Mouse (Mus musculus): ENCODE results near the gene Fam229a. TPM values are rescaled to one million over a fixed set of nuclear protein-coding genes. Genes with fewer than 3 reads are reported as not detected.
"Not testable (repeated sequence)": the region's sequence is repeated elsewhere in the genome, so short reads cannot be mapped to it uniquely, and the experiment has no call there.

The Fam229a gene
- polyA plus RNA-seq (2015; fragmentation: Nextera tagmentation; extraction: Ambion mirVana) = not detected in 2 replicates

DNA sequence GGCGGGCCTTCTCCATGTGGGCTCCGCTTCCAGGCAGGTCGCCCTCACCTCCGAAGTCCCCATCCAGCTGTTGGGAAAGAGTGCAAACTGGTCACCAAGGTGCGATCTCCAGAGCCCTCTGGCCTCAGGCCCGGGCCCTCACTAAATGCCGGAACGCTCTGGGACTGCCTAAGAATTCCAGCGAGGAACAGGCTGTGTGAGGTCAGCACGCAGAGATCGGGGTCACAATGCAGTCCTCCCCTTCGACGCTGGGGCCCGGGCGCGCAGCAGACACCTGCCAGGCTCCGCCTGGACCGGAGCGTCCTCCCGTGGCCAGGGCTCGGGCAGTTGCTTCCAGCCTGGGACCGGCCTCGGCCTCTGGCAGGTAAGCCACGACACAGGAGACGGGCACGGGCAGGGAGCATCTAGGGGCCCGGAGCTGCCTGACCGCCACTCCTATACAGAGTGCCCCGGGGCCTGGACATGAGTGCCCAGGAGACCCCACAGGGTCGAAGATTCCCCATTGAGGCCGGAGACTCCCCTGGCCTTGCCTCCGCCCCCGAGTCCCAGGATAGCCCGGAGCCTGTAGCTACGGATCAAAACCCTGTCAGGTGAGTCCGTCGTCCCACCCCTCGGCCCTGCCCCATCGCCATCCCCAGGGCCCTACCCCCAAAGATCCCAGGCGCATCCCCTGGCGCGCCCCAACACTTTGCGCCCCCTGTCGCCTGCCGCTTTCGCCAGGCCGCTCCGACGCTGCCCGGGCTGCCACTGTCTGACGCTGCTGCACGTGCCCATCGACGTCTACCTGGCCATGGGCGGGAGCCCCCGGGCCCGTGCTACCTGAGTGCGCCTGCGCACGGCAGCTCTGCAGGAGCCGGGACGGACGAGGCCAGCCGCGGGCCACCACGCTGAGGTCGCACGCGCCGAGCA lies at the start of gene Fam229a, which contains the start of gene Tssk3:
Fam229a (plus strand) TSS at position 219 of the 909 bp plus-strand sequence.
Tssk3 (minus strand) TSS at position 51 of the 909 bp plus-strand sequence.
- peaks cover 33% of the 10 kb centered on the region for H3K36me3 ChIP-seq
- H3K4me3 ChIP-seq = peak within 1 kb of the TSS; percentile 33
- no peaks in the 10 kb centered on the region for H3K9me3 ChIP-seq
- H3K4me1 ChIP-seq = peaks cover 24% of the 10 kb centered on the region
- 4% methylated on average over 70 of the region's 70 CpGs for WGBS
- H3K27me3 ChIP-seq = peaks cover 30% of the 10 kb centered on the region
- H3K4me2 ChIP-seq = peak within 1 kb of the TSS; percentile 77
- no peak within 1 kb of the TSS for H3K27ac ChIP-seq
- peak within 1 kb of the TSS; percentile 28; the same call in 1 of the 2 replicates for H3K9ac ChIP-seq
- ATAC-seq (ENCODE audit: insufficient number of reproducible peaks, low FRiP score, low TSS enrichment, low read depth) = peak; percentile 68; the same call in 1 of the 2 replicates

DNA sequence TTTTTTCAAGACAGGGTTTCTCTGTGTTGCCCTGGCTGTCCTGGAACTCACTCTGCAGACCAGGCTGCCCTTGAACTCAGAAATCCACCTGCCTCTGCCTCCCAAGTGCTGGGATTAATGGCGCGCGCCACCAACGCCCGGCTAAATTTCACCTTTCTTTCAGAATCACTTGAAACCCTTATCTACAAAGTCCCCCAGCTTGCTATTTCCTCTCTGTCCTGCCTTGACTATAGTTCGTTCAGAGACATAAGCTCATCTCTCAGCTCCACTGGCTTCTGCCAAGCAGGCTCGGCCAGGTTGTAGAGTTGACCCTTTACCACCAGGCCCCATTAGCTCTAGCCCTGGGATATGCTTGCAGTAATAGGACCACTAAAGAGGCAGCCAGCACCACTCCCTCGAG lies 43.6 kb upstream of the Fam229a start:
- no peak overlapping the region for H3K9ac ChIP-seq
- H3K27ac ChIP-seq = no peak overlapping the region
- H3K27me3 ChIP-seq = peaks cover 11% of the 10 kb centered on the region
- 83% methylated on average over 8 of the region's 8 CpGs for WGBS
- no peaks in the 10 kb centered on the region for H3K9me3 ChIP-seq
- H3K4me3 ChIP-seq = no peak overlapping the region
- no peak overlapping the region for H3K4me2 ChIP-seq
- no peaks in the 10 kb centered on the region for H3K4me1 ChIP-seq
- no peaks in the 10 kb centered on the region for H3K36me3 ChIP-seq
- ATAC-seq (ENCODE audit: insufficient number of reproducible peaks, low FRiP score, low TSS enrichment, low read depth) = no peak

DNA sequence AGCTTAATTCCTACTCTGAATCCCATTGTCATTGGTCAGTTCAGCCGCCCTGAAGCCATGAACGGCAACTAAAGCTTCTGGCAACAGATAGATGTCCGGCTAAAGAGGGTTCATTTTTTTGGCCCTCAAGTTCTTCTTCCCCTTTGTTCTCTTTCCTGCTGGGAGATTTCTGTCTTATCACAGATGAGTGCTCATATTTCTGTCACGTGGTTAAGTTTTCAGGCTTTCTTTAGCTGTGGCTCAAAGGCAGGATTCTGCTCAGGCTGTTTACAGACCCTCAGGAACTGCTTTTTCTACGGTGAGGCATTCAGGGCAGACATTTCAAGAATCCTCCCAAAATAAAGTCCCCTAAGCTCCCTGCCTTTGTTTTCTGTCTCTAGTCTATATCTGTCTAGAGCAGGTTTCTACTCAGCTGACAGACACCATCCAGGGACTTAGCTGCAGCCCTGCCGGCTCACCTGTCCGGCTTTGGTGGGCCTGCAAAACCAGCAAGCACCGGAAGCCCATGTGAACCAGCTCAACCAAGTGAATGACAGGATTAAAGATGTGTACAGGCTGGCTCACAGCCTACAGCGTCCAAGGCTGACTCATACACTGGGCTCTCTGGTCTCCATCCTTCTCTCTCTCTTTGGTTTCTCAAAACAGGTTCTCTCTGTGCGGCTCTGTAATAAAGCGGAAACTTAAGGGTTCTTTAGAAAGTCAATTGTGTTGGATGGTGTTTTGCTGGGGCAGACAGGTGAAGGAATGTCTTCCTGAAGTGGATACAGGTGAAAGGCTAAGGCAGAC lies 43.0 kb upstream of the Fam229a start:
- Histone ChIP-seq H3K27me3 (peaks cover 5% of the 10 kb centered on the region), H3K4me2 (no peak overlapping the region), H3K9me3 (no peaks in the 10 kb centered on the region), H3K36me3 (no peaks in the 10 kb centered on the region), H3K27ac (no peak overlapping the region), H3K9ac (no peak overlapping the region), H3K4me1 (no peaks in the 10 kb centered on the region), H3K4me3 (no peak overlapping the region)
- ATAC-seq (ENCODE audit: insufficient number of reproducible peaks, low FRiP score, low TSS enrichment, low read depth) = no peak
- 83% methylated on average over 11 of the region's 11 CpGs for WGBS

DNA sequence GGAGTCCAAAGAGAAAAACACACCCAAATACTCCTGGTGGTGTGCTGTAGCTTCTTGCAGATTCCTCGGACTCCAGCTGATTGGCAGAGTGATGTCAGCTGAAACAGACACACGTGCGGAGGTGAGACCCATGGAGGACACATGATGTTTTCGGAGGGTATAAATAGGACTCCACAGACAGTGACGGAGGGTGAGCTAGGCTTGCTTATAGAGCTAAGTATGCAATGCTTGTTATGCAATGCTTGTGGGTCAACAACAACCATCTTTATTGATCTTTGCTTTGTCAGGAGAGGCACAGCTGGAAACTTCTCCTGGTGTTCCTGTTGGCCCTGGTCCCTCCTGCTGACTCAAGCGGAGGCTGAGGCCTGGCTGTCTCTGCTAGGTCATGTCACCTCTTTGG lies 42.3 kb upstream of the Fam229a start:
- no peaks in the 10 kb centered on the region for H3K4me1 ChIP-seq
- no peak overlapping the region for H3K9ac ChIP-seq
- no peak for ATAC-seq (ENCODE audit: insufficient number of reproducible peaks, low FRiP score, low TSS enrichment, low read depth)
- WGBS = 83% methylated on average over 6 of the region's 6 CpGs
- H3K27ac ChIP-seq = no peak overlapping the region
- no peaks in the 10 kb centered on the region for H3K27me3 ChIP-seq
- H3K4me3 ChIP-seq = no peak overlapping the region
- no peaks in the 10 kb centered on the region for H3K9me3 ChIP-seq
- H3K36me3 ChIP-seq = no peaks in the 10 kb centered on the region
- H3K4me2 ChIP-seq = no peak overlapping the region

DNA sequence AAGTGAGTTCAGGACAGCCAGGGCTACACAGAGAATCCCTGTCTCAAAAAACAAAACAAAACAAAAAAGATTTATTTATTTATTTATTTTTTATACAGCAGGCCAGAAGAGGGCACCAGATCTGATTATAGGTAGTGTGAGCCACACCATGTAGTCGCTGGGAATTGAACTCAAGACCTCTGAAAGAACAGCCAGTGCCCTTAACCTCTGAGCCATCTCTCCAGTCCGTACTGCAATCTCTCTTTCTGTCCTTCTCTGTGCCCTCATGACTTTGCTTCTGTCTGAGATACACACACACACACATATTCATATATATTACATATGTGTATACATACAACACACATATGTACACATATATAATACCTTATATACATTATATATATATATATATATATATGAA lies 40.1 kb upstream of the Fam229a start:
- no peak overlapping the region for H3K27ac ChIP-seq
- no peak overlapping the region for H3K4me2 ChIP-seq
- no peak overlapping the region for H3K4me3 ChIP-seq
- H3K9me3 ChIP-seq = no peaks in the 10 kb centered on the region
- H3K4me1 ChIP-seq = 0 out of 2 replicates have a peak, but pooled peaks cover 3% of the 10 kb centered on the region
- no peaks in the 10 kb centered on the region for H3K27me3 ChIP-seq
- H3K9ac ChIP-seq = no peak overlapping the region
- WGBS = 76% methylated on average over 2 of the region's 2 CpGs
- no peaks in the 10 kb centered on the region for H3K36me3 ChIP-seq
- ATAC-seq (ENCODE audit: insufficient number of reproducible peaks, low FRiP score, low TSS enrichment, low read depth) = no peak

DNA sequence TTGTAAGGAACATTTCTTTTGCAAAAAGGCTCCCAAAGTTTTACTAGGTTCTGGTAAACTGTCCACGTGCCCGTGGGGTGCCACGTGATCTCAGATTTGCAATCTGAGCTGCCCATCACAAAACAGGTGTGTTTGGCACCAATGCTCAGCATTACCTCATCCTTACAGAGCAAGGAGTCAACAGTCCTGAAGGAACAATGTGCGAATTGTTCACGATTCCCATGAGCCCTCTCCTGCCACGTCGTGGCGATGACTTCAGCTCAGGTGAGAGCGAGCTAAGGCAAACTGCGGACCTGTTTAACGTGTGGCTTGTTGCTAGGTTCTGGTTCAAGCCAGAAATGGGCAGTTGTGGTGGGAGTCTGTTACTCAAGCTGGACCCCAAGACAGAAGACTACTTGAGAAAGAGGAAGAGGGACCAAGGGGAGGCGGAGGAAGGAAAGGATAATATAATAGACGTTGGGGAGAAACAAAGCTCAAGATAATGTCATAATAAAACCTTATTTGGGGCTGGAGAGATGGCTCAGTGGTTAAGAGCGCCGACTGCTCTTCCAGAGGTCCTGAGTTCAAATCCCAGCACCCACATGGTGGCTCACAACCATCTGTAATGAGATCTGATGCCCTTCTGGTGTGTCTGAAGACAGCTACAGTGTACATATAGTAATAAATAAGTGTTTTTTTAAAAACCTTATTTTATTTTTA lies 39.4 kb upstream of the Fam229a start:
- ATAC-seq (ENCODE audit: insufficient number of reproducible peaks, low FRiP score, low TSS enrichment, low read depth) = no peak
- H3K9me3 ChIP-seq = no peaks in the 10 kb centered on the region
- no peaks in the 10 kb centered on the region for H3K36me3 ChIP-seq
- no peak overlapping the region for H3K4me2 ChIP-seq
- no peak overlapping the region for H3K9ac ChIP-seq
- H3K27ac ChIP-seq = no peak overlapping the region
- 68% methylated on average over 15 of the region's 15 CpGs for WGBS
- H3K4me1 ChIP-seq = 0 out of 2 replicates have a peak, but pooled peaks cover 3% of the 10 kb centered on the region
- H3K4me3 ChIP-seq = no peak overlapping the region
- H3K27me3 ChIP-seq = no peaks in the 10 kb centered on the region

DNA sequence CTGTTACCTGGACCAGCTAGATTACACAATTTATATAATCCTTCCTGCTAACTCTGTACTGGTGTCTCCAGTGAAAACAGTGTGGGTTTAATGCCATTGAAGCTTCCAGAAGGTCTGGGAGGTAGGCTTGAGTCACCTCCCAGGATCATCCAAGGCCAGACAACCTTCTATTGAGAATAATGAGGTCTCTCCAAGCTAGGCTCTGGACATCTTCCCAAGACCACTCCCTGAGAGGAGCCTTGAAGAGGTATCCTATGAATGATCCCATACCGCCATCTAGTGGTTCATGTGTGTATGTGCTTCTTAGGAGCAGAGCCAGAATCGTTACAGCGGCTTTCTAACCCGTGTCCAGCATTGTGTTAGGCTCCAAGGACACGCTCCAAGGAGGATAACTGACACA lies 35.7 kb upstream of the Fam229a start:
- Histone ChIP-seq H3K4me1 (0 out of 2 replicates have a peak, but pooled peaks cover 3% of the 10 kb centered on the region), H3K27ac (no peak overlapping the region), H3K36me3 (no peaks in the 10 kb centered on the region), H3K4me2 (no peak overlapping the region), H3K9me3 (no peaks in the 10 kb centered on the region), H3K4me3 (no peak overlapping the region), H3K27me3 (no peaks in the 10 kb centered on the region), H3K9ac (no peak overlapping the region)
- WGBS = 3% methylated on average over 5 of the region's 5 CpGs
- ATAC-seq (ENCODE audit: insufficient number of reproducible peaks, low FRiP score, low TSS enrichment, low read depth) = peak; percentile 74

DNA sequence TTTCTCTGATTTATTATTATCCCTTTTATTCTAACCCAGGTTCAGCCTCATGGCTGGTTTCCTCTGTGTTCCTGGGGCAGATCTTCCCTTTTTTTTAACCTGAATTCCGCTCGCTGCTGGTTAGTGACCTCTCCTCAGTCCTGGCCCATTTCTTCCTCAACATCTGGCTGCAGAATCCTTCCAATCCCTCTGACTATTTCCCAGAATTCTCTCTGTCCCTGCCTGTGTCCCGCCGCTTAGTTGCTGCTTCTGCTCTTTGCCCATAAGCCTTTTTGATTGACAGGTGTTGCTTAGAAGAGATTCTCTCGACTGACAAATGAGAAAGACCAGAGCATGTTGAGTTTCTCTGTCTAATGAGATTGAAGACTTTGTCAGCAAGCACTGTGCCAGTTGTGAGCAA lies 34.9 kb upstream of the Fam229a start:
- H3K27ac ChIP-seq = no peak overlapping the region
- H3K36me3 ChIP-seq = no peaks in the 10 kb centered on the region
- no peaks in the 10 kb centered on the region for H3K9me3 ChIP-seq
- H3K4me3 ChIP-seq = no peak overlapping the region
- H3K9ac ChIP-seq = no peak overlapping the region
- no peak overlapping the region for H3K4me2 ChIP-seq
- WGBS = 50% methylated on average over 5 of the region's 5 CpGs
- ATAC-seq (ENCODE audit: insufficient number of reproducible peaks, low FRiP score, low TSS enrichment, low read depth) = no peak
- 0 out of 2 replicates have a peak, but pooled peaks cover 6% of the 10 kb centered on the region for H3K4me1 ChIP-seq
- H3K27me3 ChIP-seq = no peaks in the 10 kb centered on the region

DNA sequence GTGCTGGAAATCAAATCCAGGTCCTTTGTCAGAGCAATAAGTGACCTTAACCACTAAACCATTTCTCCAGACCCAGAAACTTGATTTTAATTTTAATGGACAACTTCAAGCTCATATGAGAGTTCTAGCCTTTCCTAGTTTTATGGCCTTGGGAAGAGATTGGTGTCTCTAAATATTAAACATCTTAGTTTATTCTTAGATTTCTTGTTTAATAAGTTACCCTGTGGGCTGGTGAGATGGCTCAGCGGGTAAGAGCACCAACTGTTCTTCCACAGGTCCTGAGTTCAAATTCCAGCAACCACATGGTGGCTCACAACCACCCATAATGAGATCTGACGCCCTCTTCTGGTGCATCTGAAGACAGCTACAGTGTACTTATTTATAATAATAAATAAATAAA lies 33.7 kb upstream of the Fam229a start:
- H3K4me1 ChIP-seq = peaks cover 12% of the 10 kb centered on the region
- not testable (repeated sequence) for ATAC-seq (ENCODE audit: insufficient number of reproducible peaks, low FRiP score, low TSS enrichment, low read depth); H3K9ac ChIP-seq; H3K4me3 ChIP-seq; H3K27ac ChIP-seq; H3K4me2 ChIP-seq; H3K36me3 ChIP-seq; H3K27me3 ChIP-seq; H3K9me3 ChIP-seq
- WGBS = 81% methylated on average over 2 of the region's 2 CpGs

DNA sequence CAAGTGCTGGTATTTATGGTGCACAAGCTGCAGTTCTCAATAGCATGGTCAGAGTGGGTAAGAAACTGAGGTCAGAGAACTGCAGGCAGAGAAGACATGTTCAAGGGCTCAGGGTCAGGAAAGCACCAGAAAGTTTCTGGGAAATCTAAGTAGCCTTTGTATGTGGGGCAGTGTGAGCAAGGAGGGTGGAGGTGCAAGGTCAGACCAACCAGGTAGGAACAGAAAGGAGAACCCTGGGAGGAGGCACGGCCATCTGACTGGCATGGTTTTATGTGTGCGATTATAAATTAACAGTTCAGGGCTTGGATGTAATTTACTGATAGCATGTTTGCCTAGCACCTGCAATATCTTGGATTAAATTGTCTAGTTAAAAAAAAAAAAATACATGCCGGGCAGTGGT lies 31.3 kb upstream of the Fam229a start:
- no peak for ATAC-seq (ENCODE audit: insufficient number of reproducible peaks, low FRiP score, low TSS enrichment, low read depth)
- Histone ChIP-seq H3K4me1 (peaks cover 17% of the 10 kb centered on the region), H3K9me3 (no peaks in the 10 kb centered on the region), H3K9ac (no peak overlapping the region), H3K27ac (no peak overlapping the region), H3K36me3 (peaks cover 5% of the 10 kb centered on the region), H3K4me2 (no peak overlapping the region), H3K27me3 (no peaks in the 10 kb centered on the region), H3K4me3 (no peak overlapping the region)
- 88% methylated on average over 3 of the region's 3 CpGs for WGBS

DNA sequence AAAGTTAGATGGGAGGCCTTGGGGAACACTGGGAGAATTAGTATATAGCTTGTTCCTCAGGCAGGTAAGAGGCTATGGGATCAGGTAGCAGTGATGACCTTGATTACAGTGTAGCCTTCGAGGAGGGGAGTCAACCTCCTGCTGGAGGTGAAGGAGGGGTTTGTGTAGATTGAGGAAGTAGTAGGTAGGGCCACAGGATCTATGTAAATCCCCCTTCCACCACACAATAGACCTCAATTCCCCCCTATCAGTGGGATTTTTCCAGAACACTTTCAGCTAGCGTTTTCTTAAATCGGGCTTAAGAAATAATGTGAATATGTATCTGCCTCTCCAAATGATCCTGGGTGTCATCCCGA lies 30.2 kb upstream of the Fam229a start:
- Histone ChIP-seq H3K9ac (peak overlapping the region; percentile 48), H3K27ac (peak overlapping the region; percentile 90), H3K4me1 (peaks cover 14% of the 10 kb centered on the region), H3K36me3 (peaks cover 16% of the 10 kb centered on the region), H3K9me3 (no peaks in the 10 kb centered on the region), H3K4me3 (peak overlapping the region; percentile 94), H3K4me2 (peak overlapping the region; percentile 60), H3K27me3 (no peaks in the 10 kb centered on the region)
- WGBS = 0% methylated on average over 4 of the region's 4 CpGs
- no peak for ATAC-seq (ENCODE audit: insufficient number of reproducible peaks, low FRiP score, low TSS enrichment, low read depth)

All from limb, embryonic 15.5 days (tissue).